Comparison of ENCODE assay signal across 18 mouse cellular contexts in genomic region chr5:116366889-116367682, GRCm38 (mm10). TPM values are rescaled to one million over a fixed set of nuclear protein-coding genes. Genes with fewer than 3 reads are reported as not detected.
DNase-seq lines count a peak whose midpoint lies in the region; ATAC-seq and TF ChIP-seq lines count a peak whose summit lies in the region.
"Had no signal": no experiment of that assay in that cellular context is flagged by ENCODE, and none has a peak within 500 bp of the region (broad histone marks: within the 10 kb centered on the region; RNA-seq: fewer than 3 reads in every experiment).

No protein-coding gene starts in this region.

- intact Hi-C loops in heart, postnatal 10 days (cut with DNase I): no loop called here
- intact Hi-C loops in left cerebral cortex, postnatal 14 days (cut with DNase I): no loop called here

- TF ChIP-seq POLR2A in limb, embryonic 14.5 days (IDR thresholded peaks at IDR 0.05; ENCODE audit: borderline replicate concordance, extremely low read depth, insufficient read depth, insufficient read length): no peak

- DNase-seq in thymus, postnatal 4 days: peak; percentile 22
- DNase-seq in thymus, adult 18-20 months: no peak
- DNase-seq in intestine, embryonic 14.5 days (ENCODE audit: low spot score): peak; percentile 58
- peak; percentile 11 for DNase-seq in limb, embryonic 14.5 days (ENCODE audit: low spot score)
- DNase-seq in heart, postnatal 10 days: no peak
- no peak for DNase-seq in left cerebral cortex, postnatal 14 days (ENCODE audit: low spot score in 2 of 2)
- no peak for DNase-seq in kidney, postnatal 14 days
- DNase-seq: cerebellum, postnatal 14 days; heart, postnatal 4 days; liver, postnatal 0 days; lung, postnatal 14 days; right cerebral cortex, adult 18-20 months had no signal

- H3K36me3 ChIP-seq in intestine, embryonic 14.5 days (ENCODE audit: control insufficient read depth, insufficient read depth, low read length): no peaks in the 10 kb centered on the region
- H3K36me3 ChIP-seq in limb, embryonic 14.5 days (ENCODE audit: control insufficient read depth, insufficient read depth, low read length): no peaks in the 10 kb centered on the region
- H3K36me3 ChIP-seq: G1E; heart, embryonic 13.5 days had no signal

- H3K4me2 ChIP-seq in intestine, embryonic 14.5 days (ENCODE audit: low read length): no peak overlapping the region
- 0 out of 2 replicates have a peak overlapping the region, but pooled peaks have one; percentile 4 for H3K4me2 ChIP-seq in limb, embryonic 14.5 days (replicated peaks; ENCODE audit: low read depth, low read length, severe bottlenecking)
- H3K4me2 ChIP-seq: heart, embryonic 13.5 days had no signal

- H3K27me3 ChIP-seq in intestine, embryonic 14.5 days (replicated peaks; ENCODE audit: control insufficient read depth, insufficient read depth, low read length): no peaks in the 10 kb centered on the region
- H3K27me3 ChIP-seq in limb, embryonic 14.5 days (ENCODE audit: control insufficient read depth, insufficient read depth, low read length): no peaks in the 10 kb centered on the region
- H3K27me3 ChIP-seq: megakaryocyte, embryonic 14.5 days had no signal

- no peak overlapping the region for H3K9ac ChIP-seq in intestine, embryonic 14.5 days (ENCODE audit: low read length)
- no peak overlapping the region for H3K9ac ChIP-seq in limb, embryonic 14.5 days (ENCODE audit: low read depth, low read length, severe bottlenecking)
- H3K9ac ChIP-seq: heart, embryonic 13.5 days; liver, postnatal 0 days had no signal

- ATAC-seq in intestine, embryonic 14.5 days (replicated peaks; ENCODE audit: low FRiP score, low TSS enrichment, low read depth): peak; percentile 58
- ATAC-seq in limb, embryonic 14.5 days (ENCODE audit: low FRiP score, low read depth): peak; percentile 83
- ATAC-seq: CD4-positive, CD25-positive, alpha-beta regulatory T cell, adult 4 months; forebrain, embryonic 16.5 days; liver, postnatal 0 days had no signal

- H3K27ac ChIP-seq in intestine, embryonic 14.5 days (ENCODE audit: low read depth): no peak overlapping the region
- H3K27ac ChIP-seq in limb, embryonic 14.5 days (replicated peaks; ENCODE audit: low read depth, low read length): peak overlapping the region; percentile 19; the same call in 1 of the 2 replicates
- H3K27ac ChIP-seq: heart, embryonic 13.5 days had no signal

- WGBS in intestine, embryonic 14.5 days: 62% methylated on average over 20 of the region's 20 CpGs
- WGBS in limb, embryonic 14.5 days: 21% methylated on average over 20 of the region's 20 CpGs

- no peaks in the 10 kb centered on the region for H3K4me1 ChIP-seq in intestine, embryonic 14.5 days (replicated peaks; ENCODE audit: control insufficient read depth, insufficient read depth, low read length)
- peaks cover 9% of the 10 kb centered on the region for H3K4me1 ChIP-seq in limb, embryonic 14.5 days (ENCODE audit: control insufficient read depth, insufficient read depth, low read length)
- H3K4me1 ChIP-seq: heart, embryonic 13.5 days; megakaryocyte, embryonic 14.5 days had no signal

- H3K4me3 ChIP-seq in intestine, embryonic 14.5 days (ENCODE audit: low read depth, low read length): no peak overlapping the region
- H3K4me3 ChIP-seq in limb, embryonic 14.5 days (replicated peaks; ENCODE audit: low read length): no peak overlapping the region
- H3K4me3 ChIP-seq: erythroblast, embryonic 14.5 days; heart, embryonic 13.5 days; megakaryocyte, embryonic 14.5 days had no signal

- 0 out of 2 replicates have a peak, but pooled peaks cover 3% of the 10 kb centered on the region for H3K9me3 ChIP-seq in intestine, embryonic 14.5 days (ENCODE audit: control insufficient read depth, low read length)
- H3K9me3 ChIP-seq in limb, embryonic 14.5 days (ENCODE audit: control insufficient read depth, low read length): no peaks in the 10 kb centered on the region
- H3K9me3 ChIP-seq: heart, embryonic 13.5 days had no signal

RNA-seq across cellular contexts. Expression of gene Hspb8, which starts 55.6 kb away (rescaled TPM):
- polyA plus RNA-seq in intestine, embryonic 14.5 days (2014; fragmentation: Nextera tagmentation; extraction: Ambion mirVana): 9.5 and 11.2 TPM in 2 replicates
- 25.3 and 25.6 TPM in 2 replicates for polyA plus RNA-seq in limb, embryonic 14.5 days (2012; rRNA removed)
- polyA plus RNA-seq in limb, embryonic 14.5 days (2014; fragmentation: Nextera tagmentation; extraction: Ambion mirVana): 16.0 and 19.7 TPM in 2 replicates
- total RNA-seq in heart, postnatal 10 days (2021): 100 to 1,000 TPM; 155 to 178 TPM
- 1 to 10 TPM; 6.1 to 7.2 TPM for total RNA-seq in left cerebral cortex, postnatal 14 days (2021)
- polyA plus RNA-seq: CD4-positive, CD25-positive, alpha-beta regulatory T cell, adult 4 months; erythroblast, embryonic 14.5 days; G1E had no signal

Comparison
In these comparisons a context has a peak if more than half of its experiments do, and no peak if none do; other contexts are left out.
1. DNase-seq: peak in thymus, postnatal 4 days (single experiment), intestine, embryonic 14.5 days (single experiment) and limb, embryonic 14.5 days (single experiment); none in thymus, adult 18-20 months (0 of 2), heart, postnatal 10 days (0 of 2), left cerebral cortex, postnatal 14 days (0 of 2) and kidney, postnatal 14 days (single experiment).
2. RNA of gene Hspb8, which starts 55.6 kb away (total RNA-seq): 155 to 178 TPM in heart, postnatal 10 days; 6.1 to 7.2 TPM in left cerebral cortex, postnatal 14 days; every median in the first group is over 10 times any median in the second.